Mouse (Mus musculus): ENCODE data around the gene Jun. TPM values are rescaled to one million over a fixed set of nuclear protein-coding genes. Genes with fewer than 3 reads are reported as not detected.

Jun gene
- polyA plus RNA-seq, 1 experiment from 2014 or later, result 49.6 TPM

DNA sequence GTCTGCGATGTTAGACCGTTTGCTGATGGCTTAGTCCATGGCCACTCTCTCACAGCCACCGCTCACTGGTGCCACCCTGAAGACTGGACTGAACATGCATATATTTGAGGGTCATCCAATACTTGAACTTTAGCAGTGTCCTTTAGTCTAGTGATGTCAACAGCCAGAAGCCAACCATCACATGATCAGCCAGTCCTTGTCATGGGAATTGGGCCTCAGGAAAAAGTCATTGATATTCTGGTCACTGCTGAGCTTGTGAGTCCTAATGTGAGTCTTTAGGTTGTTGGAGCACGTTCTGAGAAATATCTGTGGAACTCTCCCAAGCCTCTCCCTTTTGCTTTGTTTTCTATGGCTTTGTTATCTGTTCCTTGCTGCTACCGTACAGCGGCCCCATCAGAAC lies 43.3 kb upstream of the Jun start:
- Histone ChIP-seq H3K9ac (ENCODE audit: low read length) (no peak overlapping the region), H3K4me1 (ENCODE audit: control insufficient read depth, insufficient read depth, low read length) (peaks cover 4% of the 10 kb centered on the region; the same call in 1 of the 2 replicates), H3K4me2 (ENCODE audit: low read depth) (no peak overlapping the region), H3K27ac (ENCODE audit: low read depth, low read length) (no peak overlapping the region), H3K27me3 (ENCODE audit: control insufficient read depth, insufficient read depth, low read length) (no peaks in the 10 kb centered on the region), H3K4me3 (ENCODE audit: low read depth, low read length) (no peak overlapping the region), H3K9me3 (ENCODE audit: control insufficient read depth, low read length) (no peaks in the 10 kb centered on the region), H3K36me3 (ENCODE audit: control insufficient read depth, insufficient read depth, low read length) (no peaks in the 10 kb centered on the region)
- WGBS, result 94% methylated on average over 6 of the region's 6 CpGs
- DNase-seq (ENCODE audit: low spot score), result no peak
- no peak for ATAC-seq (ENCODE audit: insufficient read depth, low FRiP score, low TSS enrichment)

DNA sequence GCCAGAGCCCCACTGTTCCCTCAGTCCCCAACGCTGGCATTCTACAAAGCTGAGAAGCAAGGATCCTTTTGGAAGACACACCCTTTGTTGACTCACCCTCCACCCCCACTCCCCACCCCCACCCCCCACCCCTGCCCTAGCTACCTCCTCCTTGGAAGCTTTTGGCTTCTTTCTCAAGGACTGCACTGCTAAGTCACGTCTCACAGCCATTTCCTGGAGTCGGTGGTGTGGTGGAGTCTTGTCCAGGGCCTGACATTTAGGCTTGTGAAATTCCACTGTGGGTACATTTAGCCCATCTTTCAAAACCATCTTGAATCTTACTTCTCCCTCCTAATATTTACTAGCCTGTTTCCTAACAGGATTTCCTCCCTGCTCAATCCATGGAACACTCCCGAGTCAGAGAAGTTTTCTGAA lies 42.7 kb upstream of the Jun start:
- H3K4me3 ChIP-seq (ENCODE audit: low read depth, low read length), result no peak overlapping the region
- 77% methylated on average over 4 of the region's 4 CpGs for WGBS
- H3K27ac ChIP-seq (ENCODE audit: low read depth, low read length), result no peak overlapping the region
- ATAC-seq (ENCODE audit: insufficient read depth, low FRiP score, low TSS enrichment), result no peak
- no peak overlapping the region for H3K9ac ChIP-seq (ENCODE audit: low read length)
- H3K27me3 ChIP-seq (ENCODE audit: control insufficient read depth, insufficient read depth, low read length), result no peaks in the 10 kb centered on the region
- peaks cover 4% of the 10 kb centered on the region; the same call in 1 of the 2 replicates for H3K4me1 ChIP-seq (ENCODE audit: control insufficient read depth, insufficient read depth, low read length)
- H3K9me3 ChIP-seq (ENCODE audit: control insufficient read depth, low read length), result no peaks in the 10 kb centered on the region
- H3K4me2 ChIP-seq (ENCODE audit: low read depth), result no peak overlapping the region
- H3K36me3 ChIP-seq (ENCODE audit: control insufficient read depth, insufficient read depth, low read length), result no peaks in the 10 kb centered on the region
- DNase-seq (ENCODE audit: low spot score), result no peak

DNA sequence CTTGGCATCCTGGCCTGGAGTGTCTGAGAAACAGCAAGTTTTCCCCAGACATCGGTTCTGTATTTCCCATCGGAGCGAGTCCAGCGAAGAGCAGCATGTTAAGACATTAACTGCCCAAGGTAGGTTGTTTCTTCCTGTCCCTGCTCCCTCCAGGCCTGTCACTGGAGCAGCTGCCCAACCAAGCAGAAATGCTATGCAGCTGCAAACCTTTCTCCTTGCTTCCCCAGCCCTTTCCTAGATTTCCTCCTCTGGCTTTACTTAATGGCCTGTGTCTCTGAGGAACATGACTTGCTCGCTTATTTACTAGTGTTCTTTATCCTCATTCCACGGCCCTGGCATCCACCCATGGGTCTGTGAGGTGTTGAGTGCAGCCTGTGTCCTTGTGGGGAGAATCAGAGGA lies 41.6 kb upstream of the Jun start:
- no peaks in the 10 kb centered on the region for H3K9me3 ChIP-seq (ENCODE audit: control insufficient read depth, low read length)
- H3K4me1 ChIP-seq (ENCODE audit: control insufficient read depth, insufficient read depth, low read length), result peaks cover 4% of the 10 kb centered on the region; the same call in 1 of the 2 replicates
- no peak overlapping the region for H3K27ac ChIP-seq (ENCODE audit: low read depth, low read length)
- no peak overlapping the region for H3K9ac ChIP-seq (ENCODE audit: low read length)
- no peak for DNase-seq (ENCODE audit: low spot score)
- H3K4me2 ChIP-seq (ENCODE audit: low read depth), result no peak overlapping the region
- 74% methylated on average over 6 of the region's 6 CpGs for WGBS
- H3K36me3 ChIP-seq (ENCODE audit: control insufficient read depth, insufficient read depth, low read length), result no peaks in the 10 kb centered on the region
- no peaks in the 10 kb centered on the region for H3K27me3 ChIP-seq (ENCODE audit: control insufficient read depth, insufficient read depth, low read length)
- no peak overlapping the region for H3K4me3 ChIP-seq (ENCODE audit: low read depth, low read length)
- ATAC-seq (ENCODE audit: insufficient read depth, low FRiP score, low TSS enrichment), result no peak

DNA sequence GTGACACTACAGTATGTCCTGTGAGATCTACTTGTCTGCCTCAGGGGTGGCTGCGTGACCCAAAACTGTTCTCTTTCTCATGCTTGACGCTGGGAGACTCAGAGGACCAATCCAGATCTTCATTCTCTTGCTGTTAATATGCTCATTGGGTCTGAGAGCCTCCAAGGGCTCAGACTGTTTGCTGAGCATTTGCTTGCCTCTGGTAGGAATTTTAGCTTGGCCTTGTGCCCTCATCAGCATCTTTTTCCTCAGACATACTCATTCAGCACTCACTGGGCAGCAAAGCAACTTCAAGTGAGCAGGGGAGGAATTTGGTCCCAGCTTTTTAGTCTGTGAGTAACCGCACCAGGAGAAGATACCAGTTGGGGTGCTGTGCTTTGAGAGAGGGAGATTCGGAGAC lies 40.5 kb upstream of the Jun start:
- H3K4me3 ChIP-seq (ENCODE audit: low read depth, low read length), result no peak overlapping the region
- H3K27ac ChIP-seq (ENCODE audit: low read depth, low read length), result no peak overlapping the region
- H3K9me3 ChIP-seq (ENCODE audit: control insufficient read depth, low read length), result no peaks in the 10 kb centered on the region
- ATAC-seq (ENCODE audit: insufficient read depth, low FRiP score, low TSS enrichment) (no peak), DNase-seq (ENCODE audit: low spot score) (no peak)
- no peak overlapping the region for H3K4me2 ChIP-seq (ENCODE audit: low read depth)
- no peaks in the 10 kb centered on the region for H3K36me3 ChIP-seq (ENCODE audit: control insufficient read depth, insufficient read depth, low read length)
- no peaks in the 10 kb centered on the region for H3K27me3 ChIP-seq (ENCODE audit: control insufficient read depth, insufficient read depth, low read length)
- WGBS, result 81% methylated on average over 4 of the region's 4 CpGs
- no peaks in the 10 kb centered on the region for H3K4me1 ChIP-seq (ENCODE audit: control insufficient read depth, insufficient read depth, low read length)
- no peak overlapping the region for H3K9ac ChIP-seq (ENCODE audit: low read length)

DNA sequence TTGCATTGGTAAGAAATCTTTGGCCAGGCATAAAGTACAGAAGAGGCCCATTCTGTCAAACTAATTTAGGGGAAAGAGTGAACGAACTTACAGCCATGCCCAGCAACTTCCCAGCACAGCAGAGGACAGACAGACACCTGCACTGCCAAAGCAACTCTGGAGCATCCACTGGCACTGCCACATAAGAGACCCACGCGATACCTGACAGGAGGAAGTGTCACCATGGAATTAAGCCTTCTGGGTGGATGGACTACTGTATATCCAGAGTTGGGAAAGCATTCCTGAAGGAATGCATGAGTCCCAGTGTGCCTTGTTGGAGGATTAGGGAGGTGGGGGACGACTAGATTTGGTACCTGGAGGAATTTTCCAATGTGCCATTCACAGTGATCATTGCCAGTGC lies 39.5 kb upstream of the Jun start:
- Histone ChIP-seq H3K27ac (ENCODE audit: low read depth, low read length) (no peak overlapping the region), H3K9ac (ENCODE audit: low read length) (no peak overlapping the region), H3K4me2 (ENCODE audit: low read depth) (no peak overlapping the region), H3K4me3 (ENCODE audit: low read depth, low read length) (no peak overlapping the region), H3K9me3 (ENCODE audit: control insufficient read depth, low read length) (no peaks in the 10 kb centered on the region), H3K27me3 (ENCODE audit: control insufficient read depth, insufficient read depth, low read length) (no peaks in the 10 kb centered on the region), H3K36me3 (ENCODE audit: control insufficient read depth, insufficient read depth, low read length) (no peaks in the 10 kb centered on the region), H3K4me1 (ENCODE audit: control insufficient read depth, insufficient read depth, low read length) (no peaks in the 10 kb centered on the region)
- WGBS, result 80% methylated on average over 4 of the region's 4 CpGs
- DNase-seq (ENCODE audit: low spot score) (no peak), ATAC-seq (ENCODE audit: insufficient read depth, low FRiP score, low TSS enrichment) (no peak)

DNA sequence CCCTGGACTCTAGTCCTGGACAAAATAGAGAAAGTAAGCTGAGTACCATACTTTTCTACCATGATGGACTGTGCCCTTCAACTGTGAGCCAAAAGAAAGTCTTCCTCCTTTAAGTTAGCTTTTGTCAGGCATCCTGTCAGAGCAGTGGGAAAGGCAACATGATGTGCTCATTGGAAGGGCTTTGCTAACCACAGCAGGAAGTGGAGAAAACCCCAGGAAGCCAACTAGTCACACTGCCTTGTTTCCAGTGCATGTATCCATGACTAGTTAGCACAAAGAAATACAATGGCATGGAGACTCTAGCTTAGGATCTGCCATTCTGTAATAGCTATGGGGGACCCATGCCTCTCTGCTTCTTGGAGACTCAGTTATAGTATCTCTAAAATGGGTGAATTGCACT lies 37.9 kb upstream of the Jun start:
- Histone ChIP-seq H3K36me3 (ENCODE audit: control insufficient read depth, insufficient read depth, low read length) (no peaks in the 10 kb centered on the region), H3K27ac (ENCODE audit: low read depth, low read length) (no peak overlapping the region), H3K4me3 (ENCODE audit: low read depth, low read length) (no peak overlapping the region), H3K4me1 (ENCODE audit: control insufficient read depth, insufficient read depth, low read length) (no peaks in the 10 kb centered on the region), H3K9ac (ENCODE audit: low read length) (no peak overlapping the region), H3K4me2 (ENCODE audit: low read depth) (no peak overlapping the region), H3K9me3 (ENCODE audit: control insufficient read depth, low read length) (no peaks in the 10 kb centered on the region), H3K27me3 (ENCODE audit: control insufficient read depth, insufficient read depth, low read length) (no peaks in the 10 kb centered on the region)
- DNase-seq (ENCODE audit: low spot score), result no peak
- no peak for ATAC-seq (ENCODE audit: insufficient read depth, low FRiP score, low TSS enrichment)

DNA sequence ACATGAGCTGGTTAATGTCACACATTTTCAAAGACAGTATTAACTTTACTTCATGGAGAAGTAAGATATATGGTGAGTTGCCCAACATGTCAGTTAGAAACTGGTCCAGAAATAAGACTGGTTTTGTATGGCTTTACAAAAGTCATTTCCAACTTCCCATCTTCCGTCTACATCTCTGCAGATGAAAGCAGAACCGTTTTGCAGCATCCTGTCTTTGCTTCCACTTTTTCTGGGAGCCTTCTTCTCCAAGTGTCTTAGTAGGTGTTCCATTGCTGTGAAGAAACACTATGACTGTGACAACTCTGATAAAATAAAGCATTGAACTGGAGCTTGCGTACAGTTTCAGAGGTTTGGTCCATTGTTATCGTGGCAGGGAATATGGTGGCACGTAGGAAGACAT lies 37.0 kb upstream of the Jun start:
- Histone ChIP-seq H3K27ac (ENCODE audit: low read depth, low read length) (no peak overlapping the region), H3K4me1 (ENCODE audit: control insufficient read depth, insufficient read depth, low read length) (no peaks in the 10 kb centered on the region), H3K4me2 (ENCODE audit: low read depth) (no peak overlapping the region), H3K36me3 (ENCODE audit: control insufficient read depth, insufficient read depth, low read length) (no peaks in the 10 kb centered on the region), H3K4me3 (ENCODE audit: low read depth, low read length) (no peak overlapping the region), H3K27me3 (ENCODE audit: control insufficient read depth, insufficient read depth, low read length) (no peaks in the 10 kb centered on the region), H3K9me3 (ENCODE audit: control insufficient read depth, low read length) (no peaks in the 10 kb centered on the region), H3K9ac (ENCODE audit: low read length) (no peak overlapping the region)
- DNase-seq (ENCODE audit: low spot score), result no peak
- no peak for ATAC-seq (ENCODE audit: insufficient read depth, low FRiP score, low TSS enrichment)
- WGBS, result 95% methylated on average over 5 of the region's 5 CpGs

DNA sequence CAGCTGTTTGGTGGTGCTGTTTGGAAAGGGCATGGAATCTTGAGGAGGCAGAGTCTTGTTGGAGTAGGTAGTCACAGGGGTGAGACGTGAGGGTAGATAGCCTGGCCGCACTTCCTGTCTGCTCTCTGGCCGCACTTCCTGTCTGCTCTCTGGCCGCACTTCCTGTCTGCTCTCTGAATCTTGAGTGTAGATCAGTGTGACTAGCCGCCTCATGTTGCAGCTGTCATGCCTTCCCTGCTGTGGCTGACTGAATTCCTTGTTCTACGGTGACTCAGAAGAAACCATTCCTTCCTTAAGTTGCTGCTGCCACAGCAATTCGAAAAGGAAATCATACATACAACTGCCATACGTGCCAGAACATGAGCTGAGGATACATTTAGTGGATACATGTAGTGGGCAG lies 31.9 kb upstream of the Jun start:
- H3K9me3 ChIP-seq (ENCODE audit: control insufficient read depth, low read length), result no peaks in the 10 kb centered on the region
- ATAC-seq (ENCODE audit: insufficient read depth, low FRiP score, low TSS enrichment) (no peak), DNase-seq (ENCODE audit: low spot score) (no peak)
- WGBS, result 86% methylated on average over 8 of the region's 8 CpGs
- H3K4me3 ChIP-seq (ENCODE audit: low read depth, low read length), result no peak overlapping the region
- no peaks in the 10 kb centered on the region for H3K4me1 ChIP-seq (ENCODE audit: control insufficient read depth, insufficient read depth, low read length)
- H3K36me3 ChIP-seq (ENCODE audit: control insufficient read depth, insufficient read depth, low read length), result no peaks in the 10 kb centered on the region
- H3K27ac ChIP-seq (ENCODE audit: low read depth, low read length), result no peak overlapping the region
- no peaks in the 10 kb centered on the region for H3K27me3 ChIP-seq (ENCODE audit: control insufficient read depth, insufficient read depth, low read length)
- H3K4me2 ChIP-seq (ENCODE audit: low read depth), result no peak overlapping the region
- H3K9ac ChIP-seq (ENCODE audit: low read length), result no peak overlapping the region

DNA sequence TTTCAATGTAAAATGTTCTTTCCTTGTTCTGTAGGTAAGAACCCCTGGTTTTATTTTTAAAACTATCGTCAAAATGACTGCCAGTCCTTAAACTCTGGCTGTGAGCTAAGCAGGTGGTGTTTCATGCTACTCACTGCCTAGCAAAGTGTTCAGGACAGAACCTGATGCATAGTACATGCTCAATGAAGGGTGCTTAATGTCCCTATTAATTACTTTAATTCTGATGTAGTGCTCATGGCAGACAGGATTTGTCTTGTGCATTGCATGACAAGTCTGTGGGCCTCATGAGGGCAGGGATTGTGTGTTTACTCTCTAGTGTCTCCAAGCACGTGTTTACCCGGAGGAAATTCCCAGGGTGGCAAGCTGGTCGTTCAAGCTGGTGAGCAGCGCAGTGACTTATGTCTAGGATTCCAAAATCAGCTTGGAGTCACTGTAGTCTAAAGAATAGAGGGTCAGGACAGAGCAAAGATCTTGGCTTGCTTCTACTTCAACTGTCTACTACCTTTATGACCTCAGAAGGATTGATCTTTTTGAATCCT lies 31.2 kb upstream of the Jun start:
- DNase-seq (ENCODE audit: low spot score) (no peak), ATAC-seq (ENCODE audit: insufficient read depth, low FRiP score, low TSS enrichment) (no peak)
- WGBS, result 60% methylated on average over 5 of the region's 5 CpGs
- H3K27me3 ChIP-seq (ENCODE audit: control insufficient read depth, insufficient read depth, low read length), result no peaks in the 10 kb centered on the region
- no peak overlapping the region for H3K27ac ChIP-seq (ENCODE audit: low read depth, low read length)
- H3K4me3 ChIP-seq (ENCODE audit: low read depth, low read length), result no peak overlapping the region
- H3K9ac ChIP-seq (ENCODE audit: low read length), result no peak overlapping the region
- H3K4me1 ChIP-seq (ENCODE audit: control insufficient read depth, insufficient read depth, low read length), result no peaks in the 10 kb centered on the region
- H3K9me3 ChIP-seq (ENCODE audit: control insufficient read depth, low read length), result no peaks in the 10 kb centered on the region
- H3K36me3 ChIP-seq (ENCODE audit: control insufficient read depth, insufficient read depth, low read length), result no peaks in the 10 kb centered on the region
- no peak overlapping the region for H3K4me2 ChIP-seq (ENCODE audit: low read depth)

All from neural tube, embryonic 11.5 days (tissue).